Comparison of ENCODE assay signal across 15 mouse cellular contexts in genomic region chr9:96054878-96055277, GRCm38 (mm10).
A peak's percentile ranks its signal among the peaks of the same experiment; 100 is the strongest.
DNase-seq lines count a peak whose midpoint lies in the region; ATAC-seq and TF ChIP-seq lines count a peak whose summit lies in the region.
"Had no signal": no experiment of that assay in that cellular context is flagged by ENCODE, and none has a peak within 500 bp of the region (broad histone marks: within the 10 kb centered on the region; RNA-seq: fewer than 3 reads in every experiment).

No protein-coding gene starts in this region.

- no peak overlapping the region for H3K4me2 ChIP-seq in intestine, postnatal 0 days (replicated peaks; ENCODE audit: low read depth)
- H3K4me2 ChIP-seq in intestine, embryonic 15.5 days (replicated peaks): no peak overlapping the region
- H3K4me2 ChIP-seq: embryonic facial prominence, embryonic 12.5 days; hindbrain, embryonic 14.5 days; limb, embryonic 15.5 days had no signal

- DNase-seq in frontal cortex, postnatal 10 days (ENCODE audit: low spot score in 2 of 2): peak; percentile 8 to 17
- peak; percentile 13 to 44 for DNase-seq in layer of hippocampus, postnatal 14 days (ENCODE audit: low spot score in 2 of 2)
- DNase-seq in right cerebral cortex, postnatal 14 days: peak; percentile 23
- DNase-seq in ovary, postnatal 10 days (ENCODE audit: low spot score): no peak
- DNase-seq in neural tube, embryonic 10.5 days (ENCODE audit: extremely low spot score, low spot score): no peak
- DNase-seq: cerebellum, adult 11-12 months; kidney, adult 8-10 months; lung, adult 2 months had no signal

- no peaks in the 10 kb centered on the region for H3K9me3 ChIP-seq in intestine, postnatal 0 days (ENCODE audit: control insufficient read depth)
- no peaks in the 10 kb centered on the region for H3K9me3 ChIP-seq in intestine, embryonic 15.5 days
- H3K9me3 ChIP-seq: limb, embryonic 15.5 days had no signal

- no peak for ATAC-seq in intestine, postnatal 0 days
- no peak for ATAC-seq in intestine, embryonic 15.5 days
- ATAC-seq in megakaryocyte, adult 5-6 weeks (ENCODE audit: poor library complexity, severe bottlenecking): no peak
- ATAC-seq: Patski had no signal

- 85% methylated on average over 5 of the region's 5 CpGs for WGBS in intestine, postnatal 0 days
- 80% methylated on average over 5 of the region's 5 CpGs for WGBS in intestine, embryonic 15.5 days

- H3K9ac ChIP-seq in intestine, postnatal 0 days (ENCODE audit: low read depth, low read length): no peak overlapping the region
- no peak overlapping the region for H3K9ac ChIP-seq in intestine, embryonic 15.5 days
- H3K9ac ChIP-seq: embryonic facial prominence, embryonic 12.5 days; hindbrain, embryonic 14.5 days; limb, embryonic 15.5 days had no signal

- peaks cover 59% of the 10 kb centered on the region for H3K36me3 ChIP-seq in intestine, postnatal 0 days (ENCODE audit: control insufficient read depth, insufficient read depth)
- H3K36me3 ChIP-seq in intestine, embryonic 15.5 days: peaks cover 21% of the 10 kb centered on the region; the same call in 1 of the 2 replicates

- no peaks in the 10 kb centered on the region for H3K4me1 ChIP-seq in intestine, postnatal 0 days (replicated peaks; ENCODE audit: control insufficient read depth, insufficient read depth, low read length)
- H3K4me1 ChIP-seq in intestine, embryonic 15.5 days (replicated peaks): no peaks in the 10 kb centered on the region
- H3K4me1 ChIP-seq: embryonic facial prominence, embryonic 12.5 days had no signal

- no peaks in the 10 kb centered on the region for H3K27me3 ChIP-seq in intestine, postnatal 0 days (replicated peaks; ENCODE audit: control insufficient read depth, insufficient read depth, low read length)
- H3K27me3 ChIP-seq in intestine, embryonic 15.5 days (replicated peaks): no peaks in the 10 kb centered on the region
- H3K27me3 ChIP-seq: embryonic facial prominence, embryonic 12.5 days; limb, embryonic 15.5 days; Patski had no signal

- TF ChIP-seq CTCF in intestine, postnatal 0 days (IDR thresholded peaks at IDR 0.05; ENCODE audit: low read depth): 0 out of 2 replicates have a peak, but pooled peaks have one; percentile 3

- no peak overlapping the region for H3K27ac ChIP-seq in intestine, postnatal 0 days (ENCODE audit: low read depth, low read length)
- H3K27ac ChIP-seq in intestine, embryonic 15.5 days: no peak overlapping the region
- H3K27ac ChIP-seq: embryonic facial prominence, embryonic 12.5 days; hindbrain, embryonic 14.5 days; limb, embryonic 15.5 days had no signal

- H3K4me3 ChIP-seq in intestine, postnatal 0 days (ENCODE audit: low read depth, low read length): no peak overlapping the region
- no peak overlapping the region for H3K4me3 ChIP-seq in intestine, embryonic 15.5 days (replicated peaks)
- H3K4me3 ChIP-seq: embryonic facial prominence, embryonic 12.5 days; limb, embryonic 15.5 days had no signal

Comparison
In these comparisons a context has a peak if more than half of its experiments do, and no peak if none do; other contexts are left out.
1. DNase-seq: peak in frontal cortex, postnatal 10 days (2 of 2), layer of hippocampus, postnatal 14 days (2 of 2) and right cerebral cortex, postnatal 14 days (single experiment); none in ovary, postnatal 10 days (single experiment) and neural tube, embryonic 10.5 days (single experiment).